Mouse (Mus musculus) fibroblast of lung, adult 2 months (primary cell): Measurements from ENCODE around the gene Cpsf6.

ENCODE experiments used
- DNase-seq: peaks from one replicate; pipeline ENCODE4 v3.0.0-alpha.2; 2011; ENCODE audit warnings: low read depth

Cpsf6 gene

GRCm38 (mm10) chr10:117379908-117380307, at the start of gene Cpsf6:
Cpsf6 (minus strand) TSS chr10:117380015.
- DNase-seq, result no peak

- DNase-seq, result no peak
These were observed 46.8 kb upstream of the Cpsf6 start for GRCm38 (mm10) chr10:117426615-117426969.

GRCm38 (mm10) chr10:117425907-117426614, 46.2 kb upstream of the Cpsf6 start:
- DNase-seq, result no peak

GRCm38 (mm10) chr10:117425013-117425412, 45.2 kb upstream of the Cpsf6 start:
- DNase-seq, result no peak

GRCm38 (mm10) chr10:117424146-117424905, 44.5 kb upstream of the Cpsf6 start:
- no peak for DNase-seq

GRCm38 (mm10) chr10:117423025-117424002, 43.5 kb upstream of the Cpsf6 start:
- no peak for DNase-seq

- no peak for DNase-seq
These were observed 42.5 kb upstream of the Cpsf6 start for GRCm38 (mm10) chr10:117422174-117422808.

GRCm38 (mm10) chr10:117421283-117422107, 41.7 kb upstream of the Cpsf6 start:
- DNase-seq, result no peak

- DNase-seq, result no peak
These were observed 40.9 kb upstream of the Cpsf6 start for GRCm38 (mm10) chr10:117420502-117421282.

GRCm38 (mm10) chr10:117419577-117420290, 39.9 kb upstream of the Cpsf6 start:
- DNase-seq, result no peak

GRCm38 (mm10) chr10:117418668-117419237, 38.9 kb upstream of the Cpsf6 start:
- no peak for DNase-seq

GRCm38 (mm10) chr10:117417772-117418667, 38.2 kb upstream of the Cpsf6 start:
- DNase-seq, result no peak

GRCm38 (mm10) chr10:117417470-117417767, 37.6 kb upstream of the Cpsf6 start:
- no peak for DNase-seq

- DNase-seq, result no peak
These were observed 37.0 kb upstream of the Cpsf6 start for GRCm38 (mm10) chr10:117416636-117417469.

- DNase-seq, result no peak
These were observed 36.3 kb upstream of the Cpsf6 start for GRCm38 (mm10) chr10:117416095-117416494.

- no peak for DNase-seq
These were observed 35.7 kb upstream of the Cpsf6 start for GRCm38 (mm10) chr10:117415364-117416057.

GRCm38 (mm10) chr10:117414726-117415125, 34.9 kb upstream of the Cpsf6 start:
- DNase-seq, result no peak
